ENCODE assay signal across 24 mouse cellular contexts in genomic region chr2:60739389-60740137, GRCm38 (mm10). TPM values are rescaled to one million over a fixed set of nuclear protein-coding genes. Genes with fewer than 3 reads are reported as not detected.
DNase-seq lines count a peak whose midpoint lies in the region; ATAC-seq lines count a peak whose summit lies in the region.
"Had no signal": no experiment of that assay in that cellular context is flagged by ENCODE, and none has a peak within 500 bp of the region (broad histone marks: within the 10 kb centered on the region; RNA-seq: fewer than 3 reads in every experiment).

No protein-coding gene starts in this region.

- H3K27ac ChIP-seq in heart, embryonic 13.5 days (replicated peaks), result peak overlapping the region; percentile 34
- no peak overlapping the region for H3K27ac ChIP-seq in heart, embryonic 11.5 days (ENCODE audit: low read depth, low read length)
- H3K27ac ChIP-seq in hindbrain, embryonic 11.5 days (ENCODE audit: low read depth, low read length), result no peak overlapping the region
- H3K27ac ChIP-seq: hindbrain, embryonic 10.5 days; midbrain, embryonic 12.5 days had no signal

- no peak overlapping the region for H3K9ac ChIP-seq in heart, embryonic 13.5 days
- H3K9ac ChIP-seq in heart, embryonic 11.5 days (ENCODE audit: low read depth, low read length), result no peak overlapping the region
- H3K9ac ChIP-seq in hindbrain, embryonic 11.5 days (ENCODE audit: low read depth, low read length), result no peak overlapping the region
- H3K9ac ChIP-seq: liver, postnatal 0 days; midbrain, embryonic 12.5 days had no signal

- H3K4me1 ChIP-seq in heart, embryonic 13.5 days, result peaks cover 13% of the 10 kb centered on the region
- no peaks in the 10 kb centered on the region; the same call in 1 of the 2 replicates for H3K4me1 ChIP-seq in heart, embryonic 11.5 days (ENCODE audit: control insufficient read depth, insufficient read depth, low read length)
- no peaks in the 10 kb centered on the region for H3K4me1 ChIP-seq in hindbrain, embryonic 11.5 days (replicated peaks; ENCODE audit: control insufficient read depth, insufficient read depth, low read length)
- H3K4me1 ChIP-seq: hindbrain, embryonic 10.5 days; midbrain, embryonic 12.5 days had no signal

- no peak overlapping the region for H3K4me3 ChIP-seq in heart, embryonic 13.5 days
- no peak overlapping the region for H3K4me3 ChIP-seq in heart, embryonic 11.5 days (ENCODE audit: low read depth, low read length)
- H3K4me3 ChIP-seq in hindbrain, embryonic 11.5 days (ENCODE audit: low read depth, low read length), result no peak overlapping the region
- H3K4me3 ChIP-seq: erythroblast, embryonic 14.5 days; hindbrain, embryonic 10.5 days; midbrain, embryonic 12.5 days had no signal

- H3K4me2 ChIP-seq in heart, embryonic 13.5 days, result no peak overlapping the region
- no peak overlapping the region for H3K4me2 ChIP-seq in heart, embryonic 11.5 days
- no peak overlapping the region for H3K4me2 ChIP-seq in hindbrain, embryonic 11.5 days (replicated peaks; ENCODE audit: low read depth, low read length)
- H3K4me2 ChIP-seq: midbrain, embryonic 12.5 days had no signal

- H3K9me3 ChIP-seq in heart, embryonic 13.5 days, result no peaks in the 10 kb centered on the region
- no peaks in the 10 kb centered on the region for H3K9me3 ChIP-seq in heart, embryonic 11.5 days (replicated peaks; ENCODE audit: control insufficient read depth, low read length)
- no peaks in the 10 kb centered on the region for H3K9me3 ChIP-seq in hindbrain, embryonic 11.5 days (ENCODE audit: control insufficient read depth, low read length)
- H3K9me3 ChIP-seq: hindbrain, embryonic 10.5 days; midbrain, embryonic 12.5 days had no signal

- WGBS in heart, embryonic 13.5 days, result 65% methylated on average over 10 of the region's 10 CpGs
- WGBS in heart, embryonic 11.5 days (ENCODE audit: insufficient replicate concordance), result 59% methylated on average over 10 of the region's 10 CpGs
- 73% methylated on average over 10 of the region's 10 CpGs for WGBS in hindbrain, embryonic 11.5 days

- no peak for ATAC-seq in heart, embryonic 13.5 days (ENCODE audit: extremely low read depth, insufficient number of reproducible peaks, low FRiP score, low TSS enrichment)
- no peak for ATAC-seq in heart, embryonic 11.5 days (replicated peaks; ENCODE audit: insufficient number of reproducible peaks, low FRiP score, low TSS enrichment)
- ATAC-seq in hindbrain, embryonic 11.5 days (ENCODE audit: low FRiP score), result no peak
- ATAC-seq: forebrain, embryonic 14.5 days; inflammation-experienced regulatory T-cells, adult 6 months; liver, postnatal 0 days had no signal

- peak; percentile 40 for DNase-seq in thymus, postnatal 0 days (ENCODE audit: low spot score)
- no peak for DNase-seq in thymus, postnatal 10 days (ENCODE audit: low spot score in 2 of 2)
- DNase-seq in induced T-regulatory cell, adult 2 months (ENCODE audit: low read depth), result peak; percentile 33
- DNase-seq in neural tube, embryonic 10.5 days (ENCODE audit: extremely low spot score, low spot score), result no peak
- DNase-seq in hindbrain, embryonic 11.5 days (ENCODE audit: low spot score), result no peak
- DNase-seq: adrenal gland, adult 8-10 months; B cell, adult 2 months; cerebellum, adult 11-12 months; cerebellum, postnatal 25 days; gastrocnemius, postnatal 10 days; kidney, adult 9 months; kidney, postnatal 25 days; liver, postnatal 0 days; lung, postnatal 4 days; thymus, postnatal 4 days had no signal

- H3K36me3 ChIP-seq in heart, embryonic 13.5 days, result no peaks in the 10 kb centered on the region
- H3K36me3 ChIP-seq in heart, embryonic 11.5 days (ENCODE audit: control insufficient read depth, insufficient read depth, low read length), result no peaks in the 10 kb centered on the region
- no peaks in the 10 kb centered on the region for H3K36me3 ChIP-seq in hindbrain, embryonic 11.5 days (ENCODE audit: control insufficient read depth, insufficient read depth, low read length)
- H3K36me3 ChIP-seq: hindbrain, embryonic 10.5 days; midbrain, embryonic 12.5 days had no signal

- no peaks in the 10 kb centered on the region for H3K27me3 ChIP-seq in heart, embryonic 13.5 days (replicated peaks)
- H3K27me3 ChIP-seq in heart, embryonic 11.5 days (ENCODE audit: control insufficient read depth, insufficient read depth, low read length), result no peaks in the 10 kb centered on the region
- no peaks in the 10 kb centered on the region for H3K27me3 ChIP-seq in hindbrain, embryonic 11.5 days (ENCODE audit: control insufficient read depth, insufficient read depth, low read length)
- H3K27me3 ChIP-seq: midbrain, embryonic 12.5 days had no signal

RNA-seq across cellular contexts. Expression of gene Itgb6, which starts 17.1 kb away (rescaled TPM):
- polyA plus RNA-seq in heart, embryonic 13.5 days (2015; fragmentation: Nextera tagmentation; extraction: Ambion mirVana), result 0.20 and 0.29 TPM in 2 replicates
- polyA plus RNA-seq in heart, embryonic 11.5 days (2014; fragmentation: Nextera tagmentation; extraction: Ambion mirVana), result 0.20 TPM in 1 of 2 replicates, not detected in the other
- polyA plus RNA-seq in thymus, postnatal 0 days (2015; fragmentation: Nextera tagmentation; extraction: Ambion mirVana), result 0.08 and 0.12 TPM in 2 replicates
- 0.45 and 0.71 TPM in 2 replicates for polyA plus RNA-seq in hindbrain, embryonic 11.5 days (2014; fragmentation: Nextera tagmentation; extraction: Ambion mirVana)
- polyA plus RNA-seq: erythroblast, embryonic 14.5 days; inflammation-experienced regulatory T-cells, adult 6 months; liver, adult 2 months; testis, adult 2 months had no signal

Comparison
In these comparisons a context has a peak if more than half of its experiments do, and no peak if none do; other contexts are left out.
1. DNase-seq: peak in thymus, postnatal 0 days (single experiment) and induced T-regulatory cell, adult 2 months (single experiment); none in thymus, postnatal 10 days (0 of 2), neural tube, embryonic 10.5 days (single experiment) and hindbrain, embryonic 11.5 days (single experiment).